Mouse (Mus musculus): ENCODE data around the gene Acvrl1. TPM values are rescaled to one million over a fixed set of nuclear protein-coding genes. Genes with fewer than 3 reads are reported as not detected.

The Acvrl1 gene
- polyA plus RNA-seq (2017; shearing (Covaris generic)): 3.8 TPM

GRCm38 (mm10) chr15:101128181-101129089 is at the start of gene Acvrl1:
Gene Acvrl1 (plus strand): TSS chr15:101128522.

GRCm38 (mm10) chr15:101115511-101116110 is 12.7 kb upstream of the Acvrl1 start, which contains the start of gene Ankrd33:
Gene Ankrd33 (plus strand): TSS chr15:101115755.

GRCm38 (mm10) chr15:101173421-101174211 is 45.3 kb downstream of the Acvrl1 start, which contains the start of gene Acvr1b:
Gene Acvr1b (plus strand): TSS chr15:101174067.

Other genes with a start within 250 kb of the Acvrl1 start
- gene Gm47841, start 81.1 kb upstream of the Acvrl1 start, polyA plus RNA-seq (2017; shearing (Covaris generic)): not detected
- not detected for gene Fignl2, start 50.0 kb upstream of the Acvrl1 start, polyA plus RNA-seq (2017; shearing (Covaris generic))
- not detected for gene Ankrd33, start 12.8 kb upstream of the Acvrl1 start, polyA plus RNA-seq (2017; shearing (Covaris generic))
- 1.9 TPM for gene Acvr1b, start 45.5 kb downstream of the Acvrl1 start, polyA plus RNA-seq (2017; shearing (Covaris generic))
- not detected for gene Grasp, start 95.7 kb downstream of the Acvrl1 start, polyA plus RNA-seq (2017; shearing (Covaris generic))
- 133 TPM for gene Nr4a1, start 125.7 kb downstream of the Acvrl1 start, polyA plus RNA-seq (2017; shearing (Covaris generic))
- gene Atg101, start 155.8 kb downstream of the Acvrl1 start, polyA plus RNA-seq (2017; shearing (Covaris generic)): 73.2 TPM
- gene 6030408B16Rik, start 164.7 kb downstream of the Acvrl1 start, polyA plus RNA-seq (2017; shearing (Covaris generic)): 0.24 TPM
- gene Krt80, start 241.6 kb downstream of the Acvrl1 start, polyA plus RNA-seq (2017; shearing (Covaris generic)): 0.10 TPM

All from activated CD4-positive, CD25-positive, alpha-beta regulatory T cell, adult 9 weeks (primary cell).